Mouse (Mus musculus) liver, embryonic 14.5 days (tissue): ENCODE results near the gene Armc12.

ENCODE experiments used
- CTCF ChIP-seq: IDR thresholded peaks from 2 replicates; pipeline ENCODE4 v1.5.1; 2016; ENCODE audit warnings: antibody characterized with exemption, low read depth, control low read depth
- EP300 ChIP-seq: IDR thresholded peaks from 2 replicates; pipeline ENCODE4 v1.6.1; 2016; ENCODE audit warnings: antibody characterized with exemption, low read depth

DNA sequence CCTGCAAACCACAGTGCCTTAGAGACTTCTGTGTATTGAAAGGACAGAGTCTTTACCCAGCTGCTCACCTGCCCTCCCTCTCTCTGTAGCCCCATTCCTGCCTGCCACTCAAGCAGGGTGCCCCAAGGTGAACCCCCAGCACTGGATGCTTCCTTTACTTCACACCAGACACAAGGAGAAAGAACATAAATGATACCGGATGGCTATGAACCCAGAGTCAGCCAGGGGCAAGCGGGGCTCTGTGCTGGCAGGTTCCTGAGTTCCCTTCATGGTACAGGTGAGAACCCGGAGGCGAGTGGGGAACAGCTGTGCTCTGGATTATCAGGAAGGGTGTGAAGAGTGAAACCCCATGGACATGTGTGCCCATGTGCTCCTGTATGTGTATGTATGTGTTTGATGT lies 25.0 kb upstream of the Armc12 start:
- no peak for TF ChIP-seq CTCF
- TF ChIP-seq EP300: no peak
